Mouse (Mus musculus) left cerebral cortex, postnatal 25 days (tissue): ENCODE measurements at regions not wholly inside any gene's neighbourhood (a gene's known extent, or its start where the extent isn't known, plus 50 kb on each side); places are given as distances from the start of the nearest gene placed in this dataset.

Source experiments
- DNase-seq, 2 experiments: peaks; one replicate each; pipeline ENCODE4 v3.0.0; 2022; ENCODE audit warnings: low spot score in 2 of 2, mixed read lengths in 1 of 2
- intact Hi-C: fragments of 180-260 bp; cut with DNase I; formaldehyde crosslinking; loops from one replicate; pipeline ENCODE4 v1.15.1; 2025

GRCm38 (mm10) chr7:72027006-72027405 is 279.4 kb downstream of the Mctp2 start:
- intact Hi-C loops = no loop called here
- DNase-seq = peak; percentile 5 to 13

DNA sequence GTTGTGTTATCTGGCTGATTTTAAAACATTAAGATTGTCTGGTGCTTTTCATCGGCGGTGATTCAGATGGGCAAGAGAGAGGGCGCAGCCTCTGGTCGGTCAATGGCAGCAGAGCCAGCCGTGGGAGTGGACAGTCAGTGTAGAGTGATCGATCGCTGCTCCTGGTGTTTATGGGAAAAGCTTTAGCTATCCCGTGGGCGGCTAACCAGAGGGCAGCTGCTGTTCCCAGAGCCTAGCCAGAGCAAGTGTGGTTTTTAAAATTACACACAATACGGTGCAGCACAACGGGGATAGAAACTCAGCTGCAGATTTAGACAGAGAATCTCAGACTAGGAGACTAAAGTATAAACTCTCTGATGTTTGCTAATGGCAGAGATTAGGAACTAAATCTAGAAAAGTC is 297.3 kb downstream of the Mctp2 start:
- intact Hi-C loops = no loop called here

DNA sequence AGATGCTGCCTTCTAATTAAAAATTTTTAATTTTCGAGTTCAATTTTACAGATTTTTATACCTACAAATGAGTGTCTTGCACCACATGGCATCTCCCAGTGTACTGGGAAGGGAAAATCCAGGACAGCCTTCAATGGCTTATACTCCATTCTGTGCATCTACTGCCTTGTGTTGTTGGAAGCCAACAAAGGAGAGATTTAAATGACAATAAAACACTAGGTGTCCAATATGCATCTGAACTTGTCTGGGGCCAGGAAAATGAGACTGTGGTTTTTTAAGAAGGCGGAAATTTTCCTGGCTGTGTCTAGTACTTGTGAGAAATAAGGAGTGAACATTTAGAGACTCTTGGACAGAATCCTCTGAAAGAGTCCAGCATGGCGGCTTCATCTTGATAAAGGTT is 302.1 kb downstream of the Mctp2 start:
- no peak for DNase-seq
- intact Hi-C loops = no loop called here

More for the DNA sequence above, 297.3 kb downstream of the Mctp2 start:
- no peak for DNase-seq

DNA sequence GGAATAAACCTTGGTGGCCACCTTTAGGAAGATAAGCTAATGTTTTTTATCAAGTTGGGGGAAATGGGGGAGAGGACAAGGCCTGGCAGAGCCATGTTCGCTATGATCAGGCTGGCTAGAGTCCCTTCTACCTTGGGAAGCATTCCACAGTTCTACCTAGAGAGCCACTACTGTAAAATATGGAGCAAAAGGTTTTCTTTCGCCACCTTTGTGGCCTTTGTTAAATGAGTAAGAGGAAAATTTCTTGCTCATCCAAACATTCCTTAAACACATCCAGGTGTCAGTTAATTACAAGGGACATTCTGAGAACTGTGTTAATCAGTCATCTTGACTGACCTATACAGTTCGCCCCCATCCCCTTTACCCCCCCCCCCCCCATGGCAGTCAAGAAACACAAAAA is 313.9 kb downstream of the Mctp2 start:
- intact Hi-C loops = no loop called here
- DNase-seq = no peak

DNA sequence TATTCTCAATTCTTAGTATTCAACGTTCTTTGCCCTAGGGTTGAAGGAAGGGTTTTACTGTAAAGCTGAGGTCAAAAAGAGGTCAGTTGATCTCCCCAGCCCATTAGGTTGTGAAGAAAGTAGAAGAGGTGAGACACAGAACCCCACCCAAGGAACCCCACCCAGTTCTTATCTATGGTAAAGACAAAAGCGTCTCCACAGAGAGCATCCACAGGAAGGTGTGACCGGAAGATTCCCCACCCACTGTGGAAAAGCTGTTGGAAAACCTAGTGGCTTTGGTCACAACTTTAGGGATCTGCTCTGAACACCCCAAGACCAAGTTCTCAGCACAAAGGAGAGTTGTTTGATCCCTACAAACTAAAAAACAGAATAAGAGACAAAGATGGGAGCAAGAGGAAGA is 314.6 kb downstream of the Mctp2 start:
- DNase-seq = no peak
- intact Hi-C loops = no loop called here

- DNase-seq = no peak
- intact Hi-C loops = no loop called here
These were observed 315.2 kb downstream of the Mctp2 start for GRCm38 (mm10) chr7:71991206-71991605.

DNA sequence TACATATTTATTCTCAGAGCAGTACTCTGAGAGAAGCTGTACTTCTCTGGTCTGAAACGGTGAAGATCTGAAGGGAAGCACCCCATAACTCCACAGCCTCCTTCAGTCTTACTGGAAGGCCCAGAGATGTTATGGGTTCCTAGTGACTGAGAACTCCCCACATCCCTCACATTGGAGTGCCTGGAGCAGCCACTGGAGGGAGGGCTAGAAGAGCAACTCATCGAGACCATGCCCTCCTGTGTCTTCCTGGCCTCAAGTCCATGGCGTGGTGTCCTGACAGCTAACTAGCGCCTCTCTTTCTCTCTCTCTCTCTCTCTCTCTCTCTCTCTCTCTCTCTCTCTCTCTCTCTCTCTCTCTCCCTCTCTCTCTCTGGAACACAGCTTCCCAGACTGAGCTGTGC is 340.4 kb downstream of the Mctp2 start:
- DNase-seq = no peak
- intact Hi-C loops = no loop called here

DNA sequence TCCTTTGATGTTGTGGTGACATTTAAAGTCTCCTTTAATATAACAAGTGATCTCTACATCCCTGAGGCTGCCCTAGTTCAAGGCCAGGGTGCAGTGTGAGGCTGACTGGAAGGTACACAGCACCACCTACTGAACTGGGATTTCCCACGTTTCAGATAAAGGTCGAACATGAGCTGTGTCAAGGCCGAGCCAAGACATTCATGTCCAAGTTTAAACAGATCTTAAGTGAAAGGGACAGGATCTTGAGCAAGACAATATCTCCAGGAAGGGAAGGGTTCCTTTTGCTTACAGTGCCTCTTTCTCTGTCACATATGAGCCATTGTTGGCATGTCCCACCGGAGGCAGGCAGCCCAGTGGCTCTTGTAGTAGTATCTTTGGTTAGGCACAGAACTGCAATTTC is 343.0 kb downstream of the Mctp2 start:
- no peak for DNase-seq
- intact Hi-C loops = no loop called here

- intact Hi-C loops = no loop called here
- DNase-seq = no peak
These were observed 343.6 kb downstream of the Mctp2 start for GRCm38 (mm10) chr7:71962851-71963250.

DNA sequence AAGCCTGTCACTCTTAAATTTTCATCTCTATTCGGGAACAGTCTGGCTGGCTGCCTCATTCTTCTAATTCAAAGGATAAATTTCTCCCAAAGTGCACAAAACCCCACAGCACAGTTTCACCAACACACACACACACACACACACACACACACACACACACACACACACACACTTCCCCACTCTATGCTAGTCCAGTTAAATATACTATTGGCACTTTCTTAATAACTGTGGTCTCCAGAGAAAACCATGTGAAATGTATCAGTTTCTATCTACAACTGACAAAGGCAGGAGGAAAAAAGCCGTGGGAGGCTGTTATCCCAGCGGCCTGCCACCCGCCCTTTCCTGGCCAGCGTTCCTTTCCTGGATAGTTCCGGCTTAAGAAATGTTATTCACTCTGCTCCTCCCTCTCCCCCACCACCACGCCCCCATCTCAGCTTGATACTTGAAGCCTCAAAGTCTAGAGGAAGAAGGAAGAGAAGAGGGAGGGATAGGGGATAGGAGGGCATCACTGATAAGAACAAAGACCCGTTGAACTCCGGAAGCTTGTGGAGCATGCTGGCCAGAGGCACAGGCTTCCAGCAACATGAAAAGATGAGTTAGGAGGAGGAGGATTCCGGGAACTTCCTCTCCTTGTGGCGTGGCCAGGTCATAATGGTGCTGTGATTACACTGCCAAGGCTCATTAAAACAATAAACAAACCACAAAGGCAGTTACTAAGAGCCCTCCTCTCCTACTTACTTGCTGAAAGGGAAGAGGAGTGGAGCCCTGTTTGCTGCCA is 345.8 kb downstream of the Mctp2 start:
- intact Hi-C loops = no loop called here
- DNase-seq = peak in 1 of 2 experiments; percentile 5

- DNase-seq = no peak
- intact Hi-C loops = no loop called here
These were observed 359.9 kb downstream of the Mctp2 start for GRCm38 (mm10) chr7:71946548-71946947.

DNA sequence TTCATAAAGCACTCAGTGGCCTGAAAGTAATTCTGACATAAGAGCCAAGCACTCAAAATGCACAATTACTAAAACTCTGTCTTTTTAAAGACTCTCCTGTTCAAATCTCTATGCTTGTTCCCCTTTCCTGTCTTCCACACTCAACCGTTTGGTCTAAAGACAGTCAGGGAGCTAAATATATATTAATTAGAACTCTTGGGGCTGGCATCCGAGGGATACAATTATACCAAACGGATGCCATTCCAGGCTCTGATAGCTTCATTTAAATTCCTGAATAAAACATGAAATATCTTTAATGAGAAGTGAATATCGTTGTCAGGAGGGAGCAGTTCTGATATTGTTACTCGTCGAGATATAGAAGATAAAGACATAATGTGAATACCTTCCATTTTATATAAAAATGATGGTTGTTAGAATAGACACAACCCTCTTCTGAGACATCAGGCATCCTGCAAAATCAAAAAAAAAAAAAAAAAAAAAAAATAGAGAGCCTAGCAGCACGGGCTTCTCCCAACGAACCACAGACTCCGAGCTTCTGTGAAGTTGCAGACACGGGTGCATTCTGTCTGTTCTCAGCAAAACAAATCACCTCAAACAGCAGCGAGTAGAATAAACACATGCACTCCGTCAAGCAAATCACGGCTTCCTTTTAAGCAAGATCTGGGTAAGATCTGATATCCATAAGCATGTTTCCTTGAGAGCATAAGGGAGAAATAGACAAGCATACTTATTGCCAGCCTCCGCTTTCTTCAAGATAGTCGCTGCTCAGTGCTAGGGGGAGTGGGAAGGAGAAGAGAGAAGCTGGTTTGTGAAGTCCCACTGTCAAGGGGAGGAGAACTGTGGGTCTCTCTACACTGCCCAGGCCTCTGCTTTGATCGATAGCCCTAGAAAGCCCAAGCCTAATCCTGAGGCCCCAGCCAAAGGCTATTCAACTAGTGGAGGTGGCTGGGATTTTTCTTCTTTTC is 363.0 kb downstream of the Mctp2 start:
- intact Hi-C loops = no loop called here
- DNase-seq = peak; percentile 7 to 12

GRCm38 (mm10) chr7:71937731-71938130 is 368.7 kb downstream of the Mctp2 start:
- intact Hi-C loops = no loop called here
- DNase-seq = no peak

- DNase-seq = no peak
- intact Hi-C loops = no loop called here
These were observed 369.7 kb downstream of the Mctp2 start for GRCm38 (mm10) chr7:71936690-71937089.
